Mouse (Mus musculus) embryonic facial prominence, embryonic 13.5 days (tissue): ENCODE results near the gene Gm21954. TPM values are rescaled to one million over a fixed set of nuclear protein-coding genes. Genes with fewer than 3 reads are reported as not detected.

ENCODE experiments used
- ATAC-seq: fragments of 200-750 bp; cut with Nextera tagmentation; 2 replicates; pipeline ENCODE4 v1.8.0; 2017; ENCODE audit warnings: low read depth; ENCODE audit not compliant: insufficient number of reproducible peaks, insufficient read depth, low FRiP score, low TSS enrichment
- H3K27ac ChIP-seq: fragments of 300-500 bp; sonication (generic); 2 replicates; pipeline ENCODE4 v1.5.1; 2015; ENCODE audit warnings: moderate library complexity, mild to moderate bottlenecking, inconsistent platforms
- H3K27me3 ChIP-seq: fragments of 300-500 bp; sonication (generic); 2 replicates; pipeline ENCODE4 v1.6.1; 2015; ENCODE audit warnings: mild to moderate bottlenecking, inconsistent platforms
- H3K36me3 ChIP-seq: fragments of 300-500 bp; sonication (generic); 2 replicates; pipeline ENCODE4 v1.6.1; 2015; ENCODE audit warnings: mild to moderate bottlenecking, inconsistent platforms
- H3K4me1 ChIP-seq: fragments of 300-500 bp; sonication (generic); 2 replicates; pipeline ENCODE4 v1.6.1; 2015; ENCODE audit warnings: inconsistent platforms
- H3K4me2 ChIP-seq: fragments of 300-500 bp; sonication (generic); 2 replicates; pipeline ENCODE4 v1.6.1; 2015; ENCODE audit warnings: moderate library complexity, mild to moderate bottlenecking, inconsistent platforms
- H3K4me3 ChIP-seq: fragments of 300-500 bp; sonication (generic); 2 replicates; pipeline ENCODE4 v1.5.1; 2015; ENCODE audit warnings: mild to moderate bottlenecking, inconsistent platforms
- H3K9ac ChIP-seq: fragments of 300-500 bp; sonication (generic); 2 replicates; pipeline ENCODE4 v1.6.1; 2015; ENCODE audit warnings: mild to moderate bottlenecking, inconsistent platforms
- H3K9me3 ChIP-seq: fragments of 300-500 bp; sonication (generic); 2 replicates; pipeline ENCODE4 v1.6.1; 2016; ENCODE audit warnings: inconsistent platforms
- WGBS: fragments of 180-500 bp; shearing (Covaris S2); methylation state at CpG from one replicate; pipeline ENCODE4 v1.1.7; 2015; ENCODE audit warnings: mixed read lengths; 5-methylcytosine and 5-hydroxymethylcytosine counted together
- polyA plus RNA-seq: library from polyadenylated mRNA; unstranded; fragments of >200 nt; fragmentation: Nextera tagmentation; extraction: Ambion mirVana; gene quantifications from 2 replicates; pipeline ENCODE4 v1.2.1, GENCODE M21; 2015

Gm21954 gene
- polyA plus RNA-seq, 1 experiment from 2014 or later = not detected

GRCm38 (mm10) chr3:55442012-55442645, 29.9 kb downstream of the Gm21954 start:
- no peak overlapping the region for H3K4me3 ChIP-seq
- no peaks in the 10 kb centered on the region for H3K9me3 ChIP-seq
- H3K9ac ChIP-seq = no peak overlapping the region
- no peaks in the 10 kb centered on the region for H3K36me3 ChIP-seq
- no peaks in the 10 kb centered on the region for H3K27me3 ChIP-seq
- H3K4me1 ChIP-seq = peaks cover 25% of the 10 kb centered on the region
- H3K27ac ChIP-seq = no peak overlapping the region; the same call in 1 of the 2 replicates
- ATAC-seq = no peak
- H3K4me2 ChIP-seq = no peak overlapping the region
- 74% methylated on average over 11 of the region's 11 CpGs for WGBS

DNA sequence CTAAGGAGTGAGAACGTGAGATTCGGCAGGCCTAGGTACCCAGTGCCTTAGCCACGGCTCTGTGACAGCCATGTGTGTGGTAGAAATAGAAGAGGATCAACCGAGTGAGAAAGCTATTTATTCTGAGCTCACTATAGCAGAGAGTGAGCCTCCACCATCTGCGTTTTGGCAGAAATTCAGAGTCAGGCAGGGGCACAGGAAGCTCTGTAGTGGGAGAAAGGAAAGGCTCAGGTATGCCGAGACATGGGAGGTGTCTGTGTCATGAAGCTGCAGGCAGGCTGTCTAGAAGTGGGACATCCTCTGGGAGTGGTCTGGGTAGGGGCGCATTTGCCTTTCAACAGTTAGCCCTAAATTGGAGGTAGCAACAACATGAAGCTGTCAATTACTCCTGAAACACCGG, 31.7 kb downstream of the Gm21954 start:
- peak overlapping the region; percentile 13; the same call in 1 of the 2 replicates for H3K27ac ChIP-seq
- H3K9me3 ChIP-seq = no peaks in the 10 kb centered on the region
- H3K4me1 ChIP-seq = peaks cover 34% of the 10 kb centered on the region
- WGBS = 50% methylated on average over 8 of the region's 8 CpGs
- no peak overlapping the region for H3K4me2 ChIP-seq
- H3K4me3 ChIP-seq = no peak overlapping the region
- no peak for ATAC-seq
- H3K36me3 ChIP-seq = no peaks in the 10 kb centered on the region
- no peak overlapping the region for H3K9ac ChIP-seq
- no peaks in the 10 kb centered on the region for H3K27me3 ChIP-seq

DNA sequence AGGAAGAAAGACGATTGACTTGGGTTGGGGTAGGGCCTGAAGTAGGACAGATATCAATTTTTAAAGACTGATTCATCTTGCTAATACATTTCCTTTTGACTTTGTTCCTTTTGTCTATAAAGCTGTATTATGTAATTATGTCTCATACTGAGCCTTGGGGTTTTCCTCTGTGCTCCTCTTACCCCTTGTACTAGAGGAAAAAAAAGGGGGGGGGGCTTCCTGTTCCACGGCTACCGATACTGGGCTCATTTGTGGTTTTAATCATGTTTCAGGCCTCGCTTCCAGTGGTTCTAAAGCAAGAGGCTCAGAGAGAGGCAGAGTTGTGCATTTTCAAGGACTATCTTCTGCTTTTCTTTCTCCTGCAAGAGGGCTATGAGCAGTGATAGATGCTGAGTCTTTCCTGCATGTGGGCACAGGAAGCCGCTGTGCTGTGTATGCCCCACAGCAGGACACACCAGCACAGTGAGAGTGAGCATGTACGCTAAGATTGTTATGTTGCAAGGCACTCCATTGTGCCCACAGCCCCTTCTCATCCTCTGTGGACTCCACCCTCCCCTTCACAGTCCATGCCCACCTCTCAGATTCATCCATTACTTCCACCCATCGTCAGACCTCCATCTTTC, 33.1 kb downstream of the Gm21954 start:
- Histone ChIP-seq H3K27me3 (no peaks in the 10 kb centered on the region), H3K4me1 (peaks cover 30% of the 10 kb centered on the region), H3K27ac (no peak overlapping the region), H3K4me3 (no peak overlapping the region), H3K9me3 (no peaks in the 10 kb centered on the region), H3K9ac (no peak overlapping the region), H3K36me3 (no peaks in the 10 kb centered on the region), H3K4me2 (no peak overlapping the region)
- ATAC-seq = no peak
- WGBS = 67% methylated on average over 7 of the region's 7 CpGs

GRCm38 (mm10) chr3:55434276-55434675, 37.7 kb downstream of the Gm21954 start:
- Histone ChIP-seq H3K4me2 (no peak overlapping the region), H3K4me1 (peaks cover 17% of the 10 kb centered on the region), H3K36me3 (no peaks in the 10 kb centered on the region), H3K27ac (no peak overlapping the region), H3K9ac (no peak overlapping the region), H3K27me3 (no peaks in the 10 kb centered on the region), H3K4me3 (no peak overlapping the region), H3K9me3 (no peaks in the 10 kb centered on the region)
- ATAC-seq = no peak
- WGBS = 63% methylated on average over 1 of the region's 1 CpGs

- no peak for ATAC-seq
- no peaks in the 10 kb centered on the region for H3K36me3 ChIP-seq
- 86% methylated on average over 3 of the region's 3 CpGs for WGBS
- H3K9me3 ChIP-seq = no peaks in the 10 kb centered on the region
- H3K4me3 ChIP-seq = no peak overlapping the region
- no peak overlapping the region for H3K4me2 ChIP-seq
- no peaks in the 10 kb centered on the region for H3K27me3 ChIP-seq
- peaks cover 5% of the 10 kb centered on the region for H3K4me1 ChIP-seq
- H3K9ac ChIP-seq = no peak overlapping the region
- no peak overlapping the region for H3K27ac ChIP-seq
Measured at GRCm38 (mm10) chr3:55431223-55431622, 40.8 kb downstream of the Gm21954 start.

GRCm38 (mm10) chr3:55430022-55430549, 41.9 kb downstream of the Gm21954 start:
- Histone ChIP-seq H3K9me3 (no peaks in the 10 kb centered on the region), H3K27ac (no peak overlapping the region), H3K27me3 (no peaks in the 10 kb centered on the region), H3K36me3 (no peaks in the 10 kb centered on the region), H3K4me1 (no peaks in the 10 kb centered on the region), H3K9ac (no peak overlapping the region), H3K4me2 (no peak overlapping the region), H3K4me3 (no peak overlapping the region)
- no peak for ATAC-seq
- WGBS = 85% methylated on average over 2 of the region's 2 CpGs

DNA sequence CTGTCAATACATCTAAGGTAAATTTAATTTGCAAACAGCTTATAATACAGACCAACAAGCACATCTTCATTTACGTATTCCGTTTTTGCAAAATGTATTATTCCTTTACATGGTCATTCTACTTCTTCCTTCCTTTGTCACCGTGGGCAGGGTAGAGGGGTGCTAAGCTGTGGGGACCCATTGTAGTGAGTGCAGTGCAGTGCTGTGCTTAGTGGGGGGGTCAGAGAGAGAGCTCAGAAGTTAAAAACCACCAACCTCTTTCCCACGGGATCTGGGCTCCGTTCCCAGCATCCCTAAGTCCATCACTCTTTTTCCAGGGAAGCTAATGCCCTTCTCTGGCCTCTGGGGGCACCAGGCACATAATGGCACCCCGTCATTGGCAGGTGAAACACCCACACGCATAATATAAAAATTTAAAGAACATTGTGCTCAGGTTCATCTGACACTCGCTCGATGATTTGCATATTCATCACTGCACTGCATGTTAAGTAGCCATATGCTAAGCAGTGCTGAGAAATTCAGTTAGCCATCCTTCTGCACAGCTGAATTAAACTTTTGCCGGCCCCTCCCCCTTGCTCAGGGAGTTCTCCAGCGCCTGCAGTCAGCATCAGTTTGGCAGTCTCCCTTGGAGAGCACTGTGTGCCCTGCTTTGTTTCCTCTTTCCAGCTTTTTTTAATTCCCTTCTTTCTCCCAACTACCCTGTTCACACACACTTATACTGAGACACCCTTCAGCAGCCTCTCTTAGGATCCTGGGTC, 48.2 kb downstream of the Gm21954 start:
- 0 out of 2 replicates have a peak, but pooled peaks have one; percentile 48 for ATAC-seq
- 27% methylated on average over 11 of the region's 11 CpGs for WGBS
- H3K27me3 ChIP-seq = no peaks in the 10 kb centered on the region

DNA sequence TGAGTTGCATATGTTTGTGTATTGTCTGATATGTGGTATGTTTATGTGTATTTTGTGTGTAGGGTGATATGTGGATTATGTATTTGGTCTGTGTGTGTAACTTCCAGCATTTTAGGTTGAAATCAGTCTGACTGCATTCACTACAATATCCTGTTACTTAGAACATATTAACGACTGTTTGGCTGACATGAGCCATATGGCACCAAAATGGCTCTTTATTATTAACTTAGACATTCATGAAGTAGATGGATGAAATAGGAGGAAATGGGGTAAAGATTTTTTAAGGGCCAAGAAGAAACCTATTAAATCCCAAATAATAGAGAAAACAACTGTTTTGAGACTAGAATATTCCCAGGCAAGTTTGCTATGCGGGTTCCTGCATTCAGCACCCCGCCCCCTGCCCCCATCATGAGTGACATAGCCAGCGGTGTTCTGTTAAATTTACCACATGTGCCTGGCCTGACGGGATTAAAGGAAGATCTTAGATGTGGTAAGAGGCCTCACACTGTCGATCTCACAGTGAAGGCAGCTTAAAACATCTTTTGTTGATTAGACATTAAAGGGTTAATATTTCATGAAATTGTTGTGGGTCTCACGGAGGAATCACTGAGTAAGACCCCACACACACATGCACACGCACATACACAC, 51.5 kb downstream of the Gm21954 start:
- WGBS = 24% methylated on average over 8 of the region's 8 CpGs
- ATAC-seq = no peak
- H3K36me3 ChIP-seq = no peaks in the 10 kb centered on the region

More for the DNA sequence above, 48.2 kb downstream of the Gm21954 start:
- no peaks in the 10 kb centered on the region for H3K9me3 ChIP-seq
- H3K27ac ChIP-seq = no peak overlapping the region
- H3K4me1 ChIP-seq = peaks cover 29% of the 10 kb centered on the region
- H3K4me3 ChIP-seq = no peak overlapping the region
- no peaks in the 10 kb centered on the region for H3K36me3 ChIP-seq
- H3K9ac ChIP-seq = no peak overlapping the region
- H3K4me2 ChIP-seq = peak overlapping the region; percentile 35

DNA sequence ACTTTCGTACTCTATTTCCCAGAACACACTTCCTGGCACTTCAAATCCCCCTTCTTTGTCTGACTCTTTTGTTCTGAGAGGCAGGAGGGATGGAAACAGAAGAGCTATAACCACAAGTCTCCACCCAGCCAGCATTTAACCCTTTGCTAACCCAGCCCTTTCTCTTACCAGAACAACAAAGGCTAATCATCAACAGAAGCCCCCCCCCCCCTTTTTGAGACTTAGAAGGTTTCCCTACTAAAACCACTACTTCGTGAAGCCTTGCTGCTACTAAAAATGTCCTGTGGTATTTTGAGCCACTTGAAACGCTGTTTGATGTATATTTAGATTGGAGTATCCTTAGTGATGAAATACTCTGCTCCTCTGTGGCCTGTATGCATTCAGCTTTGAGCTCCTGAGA, 52.7 kb downstream of the Gm21954 start:
- Histone ChIP-seq H3K4me2 (no peak overlapping the region), H3K4me1 (peaks cover 40% of the 10 kb centered on the region), H3K36me3 (no peaks in the 10 kb centered on the region), H3K27ac (peak overlapping the region; percentile 78), H3K9me3 (no peaks in the 10 kb centered on the region), H3K27me3 (no peaks in the 10 kb centered on the region), H3K9ac (no peak overlapping the region), H3K4me3 (no peak overlapping the region)
- ATAC-seq = no peak
- WGBS = 22% methylated on average over 3 of the region's 3 CpGs

More for the DNA sequence above, 51.5 kb downstream of the Gm21954 start:
- no peak overlapping the region for H3K4me2 ChIP-seq
- H3K4me1 ChIP-seq = peaks cover 40% of the 10 kb centered on the region
- H3K27ac ChIP-seq = no peak overlapping the region
- no peak overlapping the region for H3K4me3 ChIP-seq
- H3K9ac ChIP-seq = no peak overlapping the region
- H3K27me3 ChIP-seq = no peaks in the 10 kb centered on the region
- no peaks in the 10 kb centered on the region for H3K9me3 ChIP-seq

DNA sequence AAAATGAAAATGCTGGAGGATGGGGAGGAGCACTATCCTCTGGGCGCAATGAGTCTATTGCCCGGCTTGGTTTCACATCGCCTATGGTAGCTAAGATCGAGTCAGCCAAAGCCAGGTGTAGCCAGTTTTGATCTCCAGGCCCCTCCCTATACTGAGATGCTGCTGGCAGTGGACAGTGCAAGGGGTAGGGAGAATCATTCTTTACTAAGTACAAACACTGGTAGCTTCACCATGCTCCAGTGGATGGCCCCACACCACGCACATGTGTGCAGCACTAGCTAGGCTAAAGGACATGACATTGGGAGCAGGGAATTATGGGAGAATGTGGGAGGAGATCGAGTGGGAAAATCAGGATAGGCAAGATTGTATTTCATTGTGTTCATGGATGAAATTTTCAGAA, 53.2 kb downstream of the Gm21954 start:
- Histone ChIP-seq H3K27me3 (no peaks in the 10 kb centered on the region), H3K4me1 (peaks cover 35% of the 10 kb centered on the region), H3K9ac (no peak overlapping the region), H3K36me3 (no peaks in the 10 kb centered on the region), H3K9me3 (no peaks in the 10 kb centered on the region), H3K27ac (peak overlapping the region; percentile 78), H3K4me2 (no peak overlapping the region), H3K4me3 (no peak overlapping the region)
- no peak for ATAC-seq
- WGBS = 66% methylated on average over 6 of the region's 6 CpGs

- WGBS = 21% methylated on average over 14 of the region's 14 CpGs
- no peak for ATAC-seq
- peak overlapping the region; percentile 34; the same call in 1 of the 2 replicates for H3K27ac ChIP-seq
- H3K27me3 ChIP-seq = no peaks in the 10 kb centered on the region
- peak overlapping the region; percentile 47 for H3K4me2 ChIP-seq
- H3K36me3 ChIP-seq = no peaks in the 10 kb centered on the region
- no peaks in the 10 kb centered on the region for H3K9me3 ChIP-seq
- peak overlapping the region; percentile 27; the same call in 1 of the 2 replicates for H3K9ac ChIP-seq
- peaks cover 28% of the 10 kb centered on the region for H3K4me1 ChIP-seq
- H3K4me3 ChIP-seq = peak overlapping the region; percentile 19; the same call in 1 of the 2 replicates
Measured at GRCm38 (mm10) chr3:55415527-55415950, 56.5 kb downstream of the Gm21954 start.
